Comparison of ENCODE assay signal across 11 mouse cellular contexts in genomic region chr11:98787691-98788090, GRCm38 (mm10). TPM values are rescaled to one million over a fixed set of nuclear protein-coding genes. Genes with fewer than 3 reads are reported as not detected.
DNase-seq lines count a peak whose midpoint lies in the region; ATAC-seq and TF ChIP-seq lines count a peak whose summit lies in the region.
"Had no signal": no experiment of that assay in that cellular context is flagged by ENCODE, and none has a peak within 500 bp of the region (broad histone marks: within the 10 kb centered on the region; RNA-seq: fewer than 3 reads in every experiment).

No protein-coding gene starts in this region.

- H3K27ac ChIP-seq in forebrain, postnatal 0 days (ENCODE audit: low read depth, low read length), result no peak overlapping the region
- no peak overlapping the region for H3K27ac ChIP-seq in forebrain, embryonic 11.5 days (ENCODE audit: low read depth, low read length)
- H3K27ac ChIP-seq in layer of hippocampus, adult 2 months, result peak overlapping the region; percentile 100
- no peak overlapping the region for H3K27ac ChIP-seq in MEL (ENCODE audit: control insufficient read depth, low read depth, low read length)
- H3K27ac ChIP-seq in limb, embryonic 15.5 days, result peak overlapping the region; percentile 86
- H3K27ac ChIP-seq: neural tube, embryonic 12.5 days had no signal

- H3K4me2 ChIP-seq in forebrain, postnatal 0 days (ENCODE audit: low read depth), result no peak overlapping the region
- H3K4me2 ChIP-seq in forebrain, embryonic 11.5 days (ENCODE audit: low read depth, low read length, severe bottlenecking), result no peak overlapping the region
- H3K4me2 ChIP-seq in limb, embryonic 15.5 days, result no peak overlapping the region

- WGBS in forebrain, postnatal 0 days, result 84% methylated on average over 1 of the region's 1 CpGs
- 96% methylated on average over 1 of the region's 1 CpGs for WGBS in forebrain, embryonic 11.5 days
- WGBS in limb, embryonic 15.5 days, result 84% methylated on average over 1 of the region's 1 CpGs

- no peak for TF ChIP-seq EP300 in MEL (IDR thresholded peaks at IDR 0.05; ENCODE audit: low read depth in 1 of 2, low read length in 2 of 2)

- peaks cover 18% of the 10 kb centered on the region for H3K4me1 ChIP-seq in forebrain, postnatal 0 days (ENCODE audit: insufficient read depth)
- peaks cover 27% of the 10 kb centered on the region for H3K4me1 ChIP-seq in forebrain, embryonic 11.5 days (replicated peaks; ENCODE audit: control insufficient read depth, insufficient read depth, low read length)
- H3K4me1 ChIP-seq in MEL (ENCODE audit: control insufficient read depth in 1 of 2, insufficient read depth in 2 of 2, low read length in 2 of 2), result peaks cover 21 to 51% of the 10 kb centered on the region in 2 experiments
- peaks cover 65% of the 10 kb centered on the region for H3K4me1 ChIP-seq in limb, embryonic 15.5 days

- peaks cover 5% of the 10 kb centered on the region; the same call in 1 of the 2 replicates for H3K79me2 ChIP-seq in MEL (ENCODE audit: control insufficient read depth, insufficient read depth, low read length, poor library complexity)

- H3K9me3 ChIP-seq in forebrain, postnatal 0 days (ENCODE audit: low read length), result no peaks in the 10 kb centered on the region
- no peaks in the 10 kb centered on the region for H3K9me3 ChIP-seq in forebrain, embryonic 11.5 days (ENCODE audit: control insufficient read depth, low read length)
- H3K9me3 ChIP-seq in MEL (replicated peaks; ENCODE audit: insufficient read depth, low read length), result no peaks in the 10 kb centered on the region
- no peaks in the 10 kb centered on the region for H3K9me3 ChIP-seq in limb, embryonic 15.5 days
- H3K9me3 ChIP-seq: neural tube, embryonic 12.5 days had no signal

- H3K4me3 ChIP-seq in forebrain, postnatal 0 days (ENCODE audit: low read depth, low read length), result no peak overlapping the region
- no peak overlapping the region for H3K4me3 ChIP-seq in forebrain, embryonic 11.5 days (ENCODE audit: low read depth, low read length)
- no peak overlapping the region for H3K4me3 ChIP-seq in layer of hippocampus, adult 2 months
- H3K4me3 ChIP-seq in MEL (ENCODE audit: control insufficient read depth in 1 of 2, insufficient read depth in 1 of 2, low read depth in 2 of 2, low read length in 2 of 2), result no peak overlapping the region
- no peak overlapping the region for H3K4me3 ChIP-seq in limb, embryonic 15.5 days
- H3K4me3 ChIP-seq: neural tube, embryonic 12.5 days had no signal

- no peak for ATAC-seq in forebrain, postnatal 0 days
- no peak for ATAC-seq in forebrain, embryonic 11.5 days (replicated peaks; ENCODE audit: low FRiP score)
- no peak for ATAC-seq in limb, embryonic 15.5 days (ENCODE audit: insufficient number of reproducible peaks, low FRiP score, low TSS enrichment, low read depth)
- no peak for ATAC-seq in erythroid progenitor cell, adult 5-6 weeks (replicated peaks; ENCODE audit: low FRiP score, poor library complexity, severe bottlenecking)

- no peaks in the 10 kb centered on the region for H3K36me3 ChIP-seq in forebrain, postnatal 0 days (ENCODE audit: insufficient read depth)
- no peaks in the 10 kb centered on the region for H3K36me3 ChIP-seq in forebrain, embryonic 11.5 days (ENCODE audit: control insufficient read depth, insufficient read depth, low read length)
- H3K36me3 ChIP-seq in MEL (ENCODE audit: control insufficient read depth in 1 of 2, insufficient read depth in 2 of 2, low read length in 2 of 2), result peaks cover 0 to 46% of the 10 kb centered on the region in 2 experiments; a peak in 2 of 4 replicates
- no peaks in the 10 kb centered on the region for H3K36me3 ChIP-seq in limb, embryonic 15.5 days
- H3K36me3 ChIP-seq: neural tube, embryonic 12.5 days had no signal

- peak; percentile 31 for DNase-seq in forebrain, postnatal 0 days
- no peak for DNase-seq in forebrain, embryonic 11.5 days (ENCODE audit: low spot score)
- DNase-seq in layer of hippocampus, adult 2 months (ENCODE audit: low spot score in 2 of 2), result no peak
- DNase-seq in layer of hippocampus, adult 8-10 months (ENCODE audit: low spot score in 2 of 2), result no peak
- peak; percentile 68 for DNase-seq in MEL (ENCODE audit: low read depth, low spot score)
- no peak for DNase-seq in right cerebral cortex, adult 2 months (ENCODE audit: low spot score in 2 of 2)
- DNase-seq: adrenal gland, postnatal 25 days; kidney, adult 8-10 months had no signal

- H3K27me3 ChIP-seq in forebrain, postnatal 0 days (ENCODE audit: insufficient read depth, low read length), result no peaks in the 10 kb centered on the region
- H3K27me3 ChIP-seq in forebrain, embryonic 11.5 days (ENCODE audit: control insufficient read depth, insufficient read depth, low read length), result no peaks in the 10 kb centered on the region
- no peaks in the 10 kb centered on the region for H3K27me3 ChIP-seq in MEL (ENCODE audit: control insufficient read depth in 1 of 2, insufficient read depth in 2 of 2, low read length in 2 of 2)
- no peaks in the 10 kb centered on the region for H3K27me3 ChIP-seq in limb, embryonic 15.5 days
- H3K27me3 ChIP-seq: neural tube, embryonic 12.5 days had no signal

- TF ChIP-seq RAD21 in MEL (IDR thresholded peaks at IDR 0.05; ENCODE audit: low read depth, low read length), result peak; percentile 58

- no peak overlapping the region for H3K9ac ChIP-seq in forebrain, postnatal 0 days
- H3K9ac ChIP-seq in forebrain, embryonic 11.5 days (ENCODE audit: low read length), result no peak overlapping the region
- no peak overlapping the region for H3K9ac ChIP-seq in MEL (ENCODE audit: control insufficient read depth, low read depth, low read length, poor library complexity, severe bottlenecking)
- H3K9ac ChIP-seq in limb, embryonic 15.5 days, result no peak overlapping the region
- H3K9ac ChIP-seq: neural tube, embryonic 12.5 days had no signal

- TF ChIP-seq CTCF in forebrain, postnatal 0 days (IDR thresholded peaks at IDR 0.05; ENCODE audit: low read depth), result peak; percentile 59
- peak; percentile 74 for TF ChIP-seq CTCF in layer of hippocampus, adult 2 months (conservative IDR thresholded peaks at IDR 0.05)
- TF ChIP-seq CTCF in MEL (IDR thresholded peaks at IDR 0.05 in 2 of 3, conservative IDR thresholded peaks at IDR 0.05 in 1 of 3; ENCODE audit: control insufficient read depth in 1 of 3, insufficient read depth in 1 of 3, low read depth in 2 of 3, low read length in 3 of 3, poor library complexity in 1 of 3, severe bottlenecking in 1 of 3), result peak; percentile 53 to 70 (median 63)

- no peak for TF ChIP-seq POLR2A in MEL (IDR thresholded peaks at IDR 0.05; ENCODE audit: control insufficient read depth in 1 of 2, insufficient read depth in 1 of 2, low read depth in 1 of 2, low read length in 2 of 2, poor library complexity in 1 of 2)

RNA-seq across cellular contexts. Expression of gene Msl1, which starts 7.6 kb away (rescaled TPM):
- 87.2 and 94.6 TPM in 2 replicates for total RNA-seq in forebrain, postnatal 0 days (2014; rRNA removed)
- polyA plus RNA-seq in forebrain, postnatal 0 days (2015; fragmentation: Nextera tagmentation; extraction: Ambion mirVana), result 16.3 and 24.1 TPM in 2 replicates
- 24.0 and 28.4 TPM in 2 replicates for polyA plus RNA-seq in forebrain, embryonic 11.5 days (2014; fragmentation: Nextera tagmentation; extraction: Ambion mirVana)
- total RNA-seq in layer of hippocampus, adult 2 months (2021), result 100 to 1,000 TPM; 168 to 178 TPM
- 100 to 1,000 TPM; 140 to 201 (median 177) TPM for total RNA-seq in layer of hippocampus, adult 8-10 months (2022)
- 35.0 and 37.1 TPM in 2 replicates for total RNA-seq in MEL (2012; rRNA removed)
- 10 to 100 TPM in 1 of 2 experiments, not detected in 1; 49.4 TPM for polyA plus RNA-seq in MEL (2012; ENCODE audit: insufficient read depth in 1 of 2, insufficient read length in 2 of 2, low read depth in 1 of 2, low replicate concordance in 2 of 2, missing spikeins in 1 of 2)
- 22.9 and 25.8 TPM in 2 replicates for polyA plus RNA-seq in limb, embryonic 15.5 days (2015; fragmentation: Nextera tagmentation; extraction: Ambion mirVana)
- 43.6 and 44.7 TPM in 2 replicates for total RNA-seq in erythroid progenitor cell, adult 5-6 weeks (2015; ENCODE audit: low replicate concordance)
- 29.5 and 35.5 TPM in 2 replicates for total RNA-seq in erythroid progenitor cell, adult 5-6 weeks (2017; ENCODE audit: low replicate concordance)

RNA-seq across cellular contexts. Expression of gene Nr1d1, which starts 12.6 kb away (rescaled TPM):
- 4.5 and 6.7 TPM in 2 replicates for total RNA-seq in forebrain, postnatal 0 days (2014; rRNA removed)
- 10.8 and 11.4 TPM in 2 replicates for polyA plus RNA-seq in forebrain, postnatal 0 days (2015; fragmentation: Nextera tagmentation; extraction: Ambion mirVana)
- 1.0 and 1.6 TPM in 2 replicates for polyA plus RNA-seq in forebrain, embryonic 11.5 days (2014; fragmentation: Nextera tagmentation; extraction: Ambion mirVana)
- total RNA-seq in layer of hippocampus, adult 2 months (2021), result 10 to 100 TPM; 93.2 to 94.0 TPM
- 10 to 100 TPM; 86.6 to 99.6 (median 92.7) TPM for total RNA-seq in layer of hippocampus, adult 8-10 months (2022)
- 1.9 and 2.0 TPM in 2 replicates for total RNA-seq in MEL (2012; rRNA removed)
- polyA plus RNA-seq in MEL (2012; ENCODE audit: insufficient read depth in 1 of 2, insufficient read length in 2 of 2, low read depth in 1 of 2, low replicate concordance in 2 of 2, missing spikeins in 1 of 2), result 1 to 10 TPM in 1 of 2 experiments, not detected in 1; 5.6 TPM
- polyA plus RNA-seq in limb, embryonic 15.5 days (2015; fragmentation: Nextera tagmentation; extraction: Ambion mirVana), result 1.2 TPM in 2 replicates
- not detected in 2 replicates for total RNA-seq in erythroid progenitor cell, adult 5-6 weeks (2015; ENCODE audit: low replicate concordance)
- not detected in 2 replicates for total RNA-seq in erythroid progenitor cell, adult 5-6 weeks (2017; ENCODE audit: low replicate concordance)

RNA-seq across cellular contexts. Expression of gene Casc3, which starts 17.0 kb away (rescaled TPM):
- 22.5 and 27.2 TPM in 2 replicates for total RNA-seq in forebrain, postnatal 0 days (2014; rRNA removed)
- polyA plus RNA-seq in forebrain, postnatal 0 days (2015; fragmentation: Nextera tagmentation; extraction: Ambion mirVana), result 29.5 and 37.4 TPM in 2 replicates
- polyA plus RNA-seq in forebrain, embryonic 11.5 days (2014; fragmentation: Nextera tagmentation; extraction: Ambion mirVana), result 59.9 and 63.2 TPM in 2 replicates
- total RNA-seq in layer of hippocampus, adult 2 months (2021), result 10 to 100 TPM; 61.0 to 62.1 TPM
- 10 to 100 TPM; 50.5 to 64.9 (median 59.4) TPM for total RNA-seq in layer of hippocampus, adult 8-10 months (2022)
- total RNA-seq in MEL (2012; rRNA removed), result 18.2 and 20.9 TPM in 2 replicates
- polyA plus RNA-seq in MEL (2012; ENCODE audit: insufficient read depth in 1 of 2, insufficient read length in 2 of 2, low read depth in 1 of 2, low replicate concordance in 2 of 2, missing spikeins in 1 of 2), result 10 to 100 TPM; 58.6 to 61.0 TPM
- polyA plus RNA-seq in limb, embryonic 15.5 days (2015; fragmentation: Nextera tagmentation; extraction: Ambion mirVana), result 30.0 and 32.5 TPM in 2 replicates
- 41.8 and 60.4 TPM in 2 replicates for total RNA-seq in erythroid progenitor cell, adult 5-6 weeks (2015; ENCODE audit: low replicate concordance)
- total RNA-seq in erythroid progenitor cell, adult 5-6 weeks (2017; ENCODE audit: low replicate concordance), result 59.2 and 92.7 TPM in 2 replicates

RNA-seq across cellular contexts. Expression of gene Thra, which starts 47.3 kb away (rescaled TPM):
- total RNA-seq in forebrain, postnatal 0 days (2014; rRNA removed), result 1,003 and 1,159 TPM in 2 replicates
- polyA plus RNA-seq in forebrain, postnatal 0 days (2015; fragmentation: Nextera tagmentation; extraction: Ambion mirVana), result 223 and 233 TPM in 2 replicates
- 35.9 and 36.9 TPM in 2 replicates for polyA plus RNA-seq in forebrain, embryonic 11.5 days (2014; fragmentation: Nextera tagmentation; extraction: Ambion mirVana)
- 1,000 to 10,000 TPM in 1 of 2 experiments, 100 to 1,000 TPM in 1; 996 to 1,082 TPM for total RNA-seq in layer of hippocampus, adult 2 months (2021)
- total RNA-seq in layer of hippocampus, adult 8-10 months (2022), result 100 to 1,000 TPM; 919 to 985 (median 938) TPM
- total RNA-seq in MEL (2012; rRNA removed), result 22.0 and 29.6 TPM in 2 replicates
- polyA plus RNA-seq in MEL (2012; ENCODE audit: insufficient read depth in 1 of 2, insufficient read length in 2 of 2, low read depth in 1 of 2, low replicate concordance in 2 of 2, missing spikeins in 1 of 2), result 10 to 100 TPM in 1 of 2 experiments, not detected in 1; 50.9 TPM
- polyA plus RNA-seq in limb, embryonic 15.5 days (2015; fragmentation: Nextera tagmentation; extraction: Ambion mirVana), result 38.4 and 39.6 TPM in 2 replicates
- total RNA-seq in erythroid progenitor cell, adult 5-6 weeks (2015; ENCODE audit: low replicate concordance), result 8.6 and 13.8 TPM in 2 replicates
- total RNA-seq in erythroid progenitor cell, adult 5-6 weeks (2017; ENCODE audit: low replicate concordance), result 3.3 and 8.0 TPM in 2 replicates

RNA-seq across cellular contexts. Expression of gene Rapgefl1, which starts 48.9 kb away (rescaled TPM):
- total RNA-seq in forebrain, postnatal 0 days (2014; rRNA removed), result 28.7 TPM in 2 replicates
- polyA plus RNA-seq in forebrain, postnatal 0 days (2015; fragmentation: Nextera tagmentation; extraction: Ambion mirVana), result 5.6 and 9.8 TPM in 2 replicates
- polyA plus RNA-seq in forebrain, embryonic 11.5 days (2014; fragmentation: Nextera tagmentation; extraction: Ambion mirVana), result 2.0 and 2.5 TPM in 2 replicates
- 100 to 1,000 TPM; 213 to 240 TPM for total RNA-seq in layer of hippocampus, adult 2 months (2021)
- total RNA-seq in layer of hippocampus, adult 8-10 months (2022), result 100 to 1,000 TPM; 171 to 203 (median 197) TPM
- 0.46 and 0.58 TPM in 2 replicates for total RNA-seq in MEL (2012; rRNA removed)
- polyA plus RNA-seq in MEL (2012; ENCODE audit: insufficient read depth in 1 of 2, insufficient read length in 2 of 2, low read depth in 1 of 2, low replicate concordance in 2 of 2, missing spikeins in 1 of 2), result 1 to 10 TPM in 1 of 2 experiments, not detected in 1; 1.4 TPM
- polyA plus RNA-seq in limb, embryonic 15.5 days (2015; fragmentation: Nextera tagmentation; extraction: Ambion mirVana), result 11.1 TPM in 2 replicates
- total RNA-seq in erythroid progenitor cell, adult 5-6 weeks (2015; ENCODE audit: low replicate concordance), result 6.7 TPM in 1 of 2 replicates, not detected in the other
- total RNA-seq in erythroid progenitor cell, adult 5-6 weeks (2017; ENCODE audit: low replicate concordance), result 1.5 TPM in 1 of 2 replicates, not detected in the other

Comparison
In these comparisons a context has a peak if more than half of its experiments do, and no peak if none do; other contexts are left out.
1. DNase-seq: peak in forebrain, postnatal 0 days (single experiment) and MEL (single experiment); none in forebrain, embryonic 11.5 days (single experiment), layer of hippocampus, adult 2 months (0 of 2), layer of hippocampus, adult 8-10 months (0 of 2) and right cerebral cortex, adult 2 months (0 of 2).
2. H3K27ac ChIP-seq: peak in layer of hippocampus, adult 2 months (single experiment) and limb, embryonic 15.5 days (single experiment); none in forebrain, postnatal 0 days (single experiment), forebrain, embryonic 11.5 days (single experiment) and MEL (single experiment).
3. RNA of gene Nr1d1, which starts 12.6 kb away (total RNA-seq): 86.6 to 99.6 TPM in layer of hippocampus, adult 8-10 months and 93.2 to 94.0 TPM in layer of hippocampus, adult 2 months; 4.5 to 6.7 TPM in forebrain, postnatal 0 days, 1.9 to 2.0 TPM in MEL and not detected in erythroid progenitor cell, adult 5-6 weeks; every median in the first group is over 10 times any median in the second.
4. Peak in every context shown above with its lines, with median percentiles within 50 percentile points of each other: CTCF ChIP-seq.